Mouse (Mus musculus): ENCODE measurements at regions not wholly inside any gene's neighbourhood (a gene's known extent, or its start where the extent isn't known, plus 50 kb on each side); places are given as distances from the start of the nearest gene placed in this dataset.

GRCm38 (mm10) chr17:15650089-15650742 is 54.6 kb upstream of the Chd1 start:
- TF ChIP-seq CTCF (IDR thresholded peaks at IDR 0.05; ENCODE audit: borderline replicate concordance, insufficient read depth, low read length) (no peak), POLR2A (IDR thresholded peaks at IDR 0.05; ENCODE audit: low read depth, low read length) (no peak)
- peaks cover 13% of the 10 kb centered on the region; the same call in 1 of the 2 replicates for H3K4me1 ChIP-seq (ENCODE audit: control insufficient read depth, insufficient read depth, low read length)
- no peak overlapping the region for H3K27ac ChIP-seq (ENCODE audit: insufficient read depth, low read length)
- no peak overlapping the region for H3K4me3 ChIP-seq (ENCODE audit: insufficient read depth, low read length)

- no peak for TF ChIP-seq POLR2A (IDR thresholded peaks at IDR 0.05; ENCODE audit: low read depth, low read length)
- no peak for TF ChIP-seq CTCF (IDR thresholded peaks at IDR 0.05; ENCODE audit: borderline replicate concordance, insufficient read depth, low read length)
- no peak overlapping the region for H3K4me3 ChIP-seq (ENCODE audit: insufficient read depth, low read length)
- no peak overlapping the region for H3K27ac ChIP-seq (ENCODE audit: insufficient read depth, low read length)
- peaks cover 13% of the 10 kb centered on the region; the same call in 1 of the 2 replicates for H3K4me1 ChIP-seq (ENCODE audit: control insufficient read depth, insufficient read depth, low read length)
Measured at GRCm38 (mm10) chr17:15651869-15652268, 52.9 kb upstream of the Chd1 start.

Measured in embryonic fibroblast, embryonic 13.5 days (primary cell).